Mouse (Mus musculus) cerebellum, postnatal 10 days (tissue): ENCODE data around the gene Parg.

Experiments
- DNase-seq, 2 experiments: peaks; one replicate each; pipeline ENCODE4 v3.0.0; 2021; ENCODE audit warnings: mixed read lengths in 2 of 2

Gene Parg

DNA sequence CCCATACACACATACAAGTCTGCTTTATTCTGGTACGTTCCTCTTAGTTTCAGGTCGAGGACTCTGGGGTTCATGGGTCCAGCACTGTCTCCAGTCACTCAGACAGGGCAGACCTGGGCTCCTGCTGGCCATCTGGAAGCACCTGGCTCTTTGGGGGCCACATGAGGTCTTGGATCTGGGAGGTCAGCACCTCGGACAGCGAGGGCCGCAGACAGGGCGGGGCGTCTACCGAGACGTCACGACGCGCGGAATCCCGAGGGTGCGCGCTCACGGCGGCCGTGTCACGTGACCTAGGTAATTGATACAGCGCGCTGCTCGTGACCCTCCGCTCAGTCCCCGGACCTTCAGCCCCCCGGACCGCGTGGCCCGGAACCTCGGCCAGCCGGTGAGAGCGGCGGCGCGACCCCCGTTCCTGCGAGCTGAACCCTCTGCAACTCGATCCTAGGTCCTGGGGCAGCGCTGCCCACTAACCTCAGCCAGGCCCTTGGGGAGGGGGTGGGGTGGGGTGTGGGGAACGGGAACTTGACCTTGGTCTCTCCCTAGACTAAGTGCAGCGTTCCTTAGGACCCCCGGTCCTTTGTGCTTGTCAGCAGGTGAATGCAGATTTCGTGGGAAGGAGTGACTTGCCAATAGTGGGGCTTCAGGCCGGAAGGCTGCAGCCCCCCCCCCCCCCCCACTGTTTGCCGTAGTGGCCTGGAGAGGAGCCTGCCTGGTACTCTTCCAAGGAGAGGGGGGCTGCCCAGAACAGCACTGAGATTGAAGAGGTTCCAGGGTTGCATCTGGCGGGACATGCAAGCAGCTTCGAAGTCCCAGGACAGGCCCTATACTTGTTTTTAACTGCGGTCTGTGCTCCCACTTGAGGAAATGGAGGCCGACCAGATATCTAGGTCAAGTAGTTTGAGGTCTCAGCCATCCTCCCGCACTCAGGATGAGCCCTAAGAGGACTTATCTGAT lies 120.3 kb downstream of the Parg start, which contains the start of gene Ogdhl:
Gene Ogdhl, plus strand, starts transcription at position 288 of the 954 bp plus-strand sequence.
- peak; percentile 86 to 88 for DNase-seq

DNA sequence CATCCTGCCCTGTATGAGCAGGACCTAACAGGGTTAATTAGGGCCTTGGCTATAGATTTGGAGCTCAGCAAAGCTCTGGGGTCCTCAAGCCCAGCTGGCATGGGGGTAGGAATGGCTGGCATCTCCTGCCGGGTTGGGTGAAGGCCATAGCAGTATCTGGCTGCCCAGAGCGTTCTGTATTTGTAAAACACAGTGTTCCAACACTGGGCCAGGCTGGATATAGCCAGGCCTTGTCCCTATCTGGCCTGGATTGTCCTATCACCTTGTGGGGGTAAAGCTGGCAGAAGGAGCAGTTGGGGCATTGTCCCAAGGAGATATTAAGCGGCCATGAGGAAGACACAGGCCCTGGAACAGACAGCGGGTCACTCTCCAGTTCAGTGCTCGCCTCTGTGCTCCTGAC lies 121.5 kb downstream of the Parg start:
- DNase-seq = peak; percentile 66 to 82

DNA sequence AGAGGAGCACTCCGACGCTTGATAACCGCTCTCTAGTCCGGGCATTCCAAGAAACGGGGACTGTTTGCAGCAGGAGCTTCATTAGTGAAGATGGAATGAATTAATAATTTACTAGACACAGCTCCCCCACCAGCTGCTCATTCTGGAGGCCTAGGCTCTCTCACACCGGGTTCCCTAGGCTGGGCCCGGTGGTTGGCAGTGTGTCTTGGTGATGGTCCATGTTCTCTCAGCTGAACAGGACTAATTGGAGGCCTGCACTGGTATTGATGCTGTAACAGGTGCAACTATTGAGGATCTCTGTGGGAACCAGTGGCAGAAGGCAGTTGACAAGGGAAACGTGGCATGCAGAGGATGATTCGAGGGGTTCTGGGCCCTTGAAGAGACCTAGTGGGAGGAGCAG lies 125.6 kb downstream of the Parg start:
- DNase-seq = peak; percentile 74 to 82

DNA sequence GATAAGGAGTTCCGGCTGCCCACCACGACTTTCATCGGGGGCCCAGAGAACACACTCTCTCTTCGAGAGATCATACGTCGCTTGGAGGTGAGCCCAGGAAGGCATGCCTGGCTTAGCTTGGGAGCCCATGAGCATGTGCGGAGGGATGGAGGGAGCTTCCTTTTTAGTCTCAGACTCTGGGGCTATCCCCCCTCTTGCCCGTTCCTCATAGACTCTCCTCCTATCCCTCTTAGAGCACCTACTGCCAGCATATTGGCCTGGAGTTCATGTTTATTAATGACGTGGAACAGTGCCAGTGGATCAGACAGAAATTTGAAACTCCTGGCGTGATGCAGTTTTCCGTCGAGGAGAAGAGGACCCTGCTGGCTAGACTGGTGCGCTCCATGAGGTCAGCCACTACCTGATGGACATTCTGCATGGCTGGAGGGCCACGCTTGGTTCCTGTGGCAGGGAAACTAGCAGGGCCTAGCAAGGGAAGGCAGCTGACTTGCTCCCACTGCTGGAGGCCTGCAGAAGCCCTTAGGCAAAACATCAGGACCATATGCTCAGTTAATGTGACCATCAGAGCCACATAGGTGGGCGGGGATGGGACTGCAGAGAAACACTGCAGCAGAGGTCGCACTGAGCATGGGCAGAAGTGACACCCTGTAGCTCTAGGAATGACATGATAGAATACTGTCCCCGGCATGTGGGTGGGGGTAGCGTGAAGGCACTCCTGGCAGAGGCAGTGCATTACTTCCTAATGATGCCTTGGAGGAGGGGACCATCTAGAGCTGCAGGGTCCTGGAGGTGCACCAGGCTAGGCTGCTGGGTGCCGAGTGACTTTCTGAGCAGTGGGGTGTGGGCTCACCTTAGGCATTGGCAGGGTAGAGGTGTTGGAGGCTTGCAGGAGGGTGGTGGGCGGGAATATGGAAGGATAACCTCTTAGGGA lies 131.0 kb downstream of the Parg start:
- peak; percentile 64 for DNase-seq

DNA sequence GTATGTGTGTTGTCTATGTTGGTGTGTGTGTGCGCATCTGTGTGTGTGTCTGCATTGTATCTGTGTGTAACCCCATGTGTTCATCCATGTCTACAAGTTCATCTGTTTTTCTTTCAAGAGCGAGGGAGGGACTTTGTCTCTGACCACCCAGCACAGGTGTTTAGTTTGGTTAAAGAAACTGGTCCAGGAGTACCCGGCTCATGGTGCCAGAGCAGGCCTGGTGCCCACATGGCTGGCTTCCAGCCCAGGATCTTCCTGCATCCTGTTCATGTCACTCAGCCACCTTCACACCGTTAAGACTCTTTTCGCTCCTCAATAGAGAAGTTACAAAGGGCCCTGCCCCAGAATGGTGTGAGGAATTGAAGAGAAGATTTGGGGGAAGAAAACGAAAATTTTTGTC lies 134.3 kb downstream of the Parg start:
- DNase-seq = peak; percentile 91 to 93

DNA sequence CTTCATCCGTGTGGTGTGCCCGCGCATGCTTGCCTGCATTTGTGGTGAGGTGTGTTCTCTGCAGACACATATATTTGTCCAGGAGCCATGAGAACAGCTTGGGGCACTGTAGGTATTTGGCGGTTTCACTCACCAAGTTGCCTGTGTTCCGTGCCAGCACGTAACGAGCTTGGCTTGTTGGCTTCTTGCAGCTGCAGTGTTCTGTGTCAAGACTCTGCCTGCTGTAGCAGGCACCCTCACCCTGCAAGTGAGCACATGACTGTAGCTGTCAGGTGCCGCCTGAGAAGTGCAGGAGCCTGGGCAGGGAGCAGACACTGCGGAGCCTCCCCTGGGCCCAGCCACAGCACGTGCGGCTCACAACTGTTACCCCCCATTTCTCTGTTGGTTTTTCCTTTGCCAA lies 134.8 kb downstream of the Parg start:
- DNase-seq = peak; percentile 94 to 95

DNA sequence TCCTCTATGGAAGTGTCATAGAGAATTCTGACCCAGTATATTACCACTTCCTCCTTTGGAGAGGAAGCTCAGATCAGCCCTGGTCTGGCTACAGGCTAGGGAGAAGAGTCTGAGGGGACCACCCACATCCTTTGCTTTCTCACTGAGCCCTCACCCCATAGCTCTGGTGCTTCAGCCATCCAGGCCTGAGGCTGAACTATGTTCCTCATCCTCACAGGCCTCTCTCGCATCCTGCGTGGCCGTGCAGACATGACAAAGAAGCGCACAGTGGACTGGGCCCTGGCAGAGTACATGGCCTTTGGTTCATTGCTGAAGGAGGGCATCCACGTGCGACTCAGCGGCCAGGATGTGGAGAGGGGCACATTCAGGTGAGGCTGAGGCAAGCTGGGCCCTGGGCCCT lies 140.1 kb downstream of the Parg start:
- no peak for DNase-seq

DNA sequence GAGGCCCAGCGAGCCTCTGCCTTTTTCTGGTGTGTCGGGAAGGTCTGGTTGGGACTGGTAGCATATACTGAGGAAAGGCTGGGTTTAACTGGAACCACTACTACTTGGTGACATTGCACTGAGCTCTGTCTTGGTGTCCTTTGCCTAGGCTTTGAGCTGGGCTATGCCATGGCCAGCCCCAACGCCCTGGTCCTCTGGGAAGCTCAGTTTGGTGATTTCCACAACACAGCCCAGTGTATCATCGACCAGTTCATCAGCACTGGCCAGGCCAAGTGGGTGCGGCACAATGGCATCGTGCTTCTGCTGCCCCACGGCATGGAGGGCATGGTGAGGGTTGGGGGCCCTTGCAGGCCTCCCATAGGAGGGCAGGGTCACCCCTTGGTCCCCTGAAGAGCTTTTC lies 142.4 kb downstream of the Parg start:
- no peak for DNase-seq

DNA sequence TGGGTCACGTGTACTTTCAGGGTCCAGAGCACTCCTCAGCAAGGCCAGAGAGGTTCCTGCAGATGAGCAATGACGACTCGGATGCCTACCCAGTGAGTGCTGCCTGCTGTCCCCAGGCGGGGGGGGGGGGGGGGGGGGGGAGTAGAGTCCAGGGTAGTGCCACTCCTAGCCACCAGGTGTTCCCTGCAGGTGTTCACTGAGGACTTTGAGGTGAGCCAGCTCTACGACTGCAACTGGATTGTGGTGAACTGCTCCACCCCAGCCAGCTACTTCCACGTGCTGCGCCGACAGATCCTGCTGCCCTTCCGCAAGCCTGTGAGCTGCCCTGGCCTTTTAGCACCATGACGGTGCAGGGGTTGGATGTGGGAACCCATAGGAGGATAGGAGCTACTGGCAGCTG lies 142.9 kb downstream of the Parg start:
- DNase-seq = no peak
